Mouse (Mus musculus) B cell, adult 2 months (primary cell): ENCODE results near the gene Ankrd42.

Experiments
- DNase-seq, 2 experiments: peaks; one replicate each; pipeline ENCODE4 v3.0.0; 2022

Ankrd42 gene

DNA sequence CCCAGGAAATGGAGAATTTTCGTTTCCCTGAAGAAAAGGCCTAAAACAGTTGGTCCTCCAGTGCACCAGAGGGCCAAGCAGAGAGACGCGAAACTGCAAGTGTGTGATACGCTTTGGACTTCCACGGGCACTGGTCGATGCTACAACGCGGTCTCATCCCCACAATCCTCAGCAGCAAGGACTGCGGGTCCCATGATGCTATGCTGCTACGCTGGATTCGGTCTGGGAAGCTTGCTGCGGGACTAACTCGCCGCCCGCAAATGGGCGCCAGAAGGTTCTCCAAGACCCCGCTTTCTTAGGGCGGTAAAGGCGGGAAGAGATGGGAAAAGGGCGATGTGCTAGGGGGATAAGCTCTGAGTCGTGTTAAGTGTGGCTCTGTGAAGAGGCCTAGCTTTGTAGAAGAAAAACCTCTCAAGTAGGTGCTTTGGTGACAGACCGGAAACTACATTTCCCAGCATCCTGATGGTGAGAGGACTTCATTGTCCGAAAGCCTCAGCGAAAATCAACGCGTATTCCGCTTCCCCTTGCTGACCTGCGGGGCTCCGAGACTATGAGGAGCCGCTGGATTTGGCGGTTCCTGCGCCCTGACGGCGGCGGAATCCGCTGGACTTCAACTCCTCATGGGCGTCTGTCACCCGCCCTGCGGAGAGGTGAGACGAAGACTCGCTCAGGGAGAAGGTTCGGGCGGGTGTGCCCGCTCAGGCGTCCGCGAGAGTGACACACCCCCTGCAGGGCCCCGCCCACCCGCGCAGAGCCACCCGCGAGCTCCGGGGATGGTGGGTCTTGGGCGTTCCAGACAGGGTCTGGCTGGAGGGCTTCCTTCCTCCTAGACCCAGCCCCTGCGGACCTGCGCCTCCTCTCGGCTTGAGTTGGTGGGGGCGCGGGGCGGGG, 75.7 kb downstream of the Ankrd42 start, which contains the start of gene Ccdc90b:
Ccdc90b (plus strand) TSS at position 164 of the 891 bp plus-strand sequence.
- peak; percentile 80 to 83 for DNase-seq

DNA sequence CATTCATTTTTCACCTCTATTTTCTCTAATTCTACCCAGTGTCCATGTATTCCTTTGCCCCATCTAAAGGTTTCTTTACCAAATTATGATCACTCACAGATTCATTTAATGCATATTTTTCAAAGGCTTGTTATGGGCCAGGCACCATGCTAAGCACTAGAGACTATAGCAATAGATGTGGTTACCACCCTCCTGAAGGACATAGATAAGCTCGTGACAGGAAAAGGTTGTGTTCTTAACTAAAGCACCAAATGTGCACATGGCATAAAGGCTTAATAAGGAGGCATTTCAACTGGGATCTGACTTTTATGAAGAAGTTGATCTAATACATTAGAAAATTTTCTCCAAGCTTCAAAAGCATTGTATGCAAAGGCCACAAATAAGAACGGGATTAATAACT, 78.2 kb downstream of the Ankrd42 start:
- DNase-seq = no peak

DNA sequence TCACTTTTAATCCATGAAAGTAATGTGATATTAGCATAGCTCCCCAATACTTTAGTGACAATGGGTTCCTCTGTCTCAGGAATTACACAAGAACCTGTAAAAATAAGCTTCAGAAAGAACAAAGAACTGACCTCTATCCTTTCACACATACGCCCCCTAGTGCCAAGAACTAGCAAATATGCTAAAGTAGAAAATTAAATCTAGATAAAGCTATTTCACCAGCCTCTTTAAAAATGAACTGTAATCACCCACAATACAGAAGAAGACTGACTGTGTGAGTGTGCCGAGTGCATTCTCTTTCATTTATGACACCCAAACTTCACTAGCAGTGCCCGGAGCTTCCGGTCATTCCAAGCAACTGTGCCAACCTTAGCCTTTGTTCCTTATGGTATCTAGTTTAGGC, 86.0 kb downstream of the Ankrd42 start:
- peak; percentile 44 to 48 for DNase-seq

DNA sequence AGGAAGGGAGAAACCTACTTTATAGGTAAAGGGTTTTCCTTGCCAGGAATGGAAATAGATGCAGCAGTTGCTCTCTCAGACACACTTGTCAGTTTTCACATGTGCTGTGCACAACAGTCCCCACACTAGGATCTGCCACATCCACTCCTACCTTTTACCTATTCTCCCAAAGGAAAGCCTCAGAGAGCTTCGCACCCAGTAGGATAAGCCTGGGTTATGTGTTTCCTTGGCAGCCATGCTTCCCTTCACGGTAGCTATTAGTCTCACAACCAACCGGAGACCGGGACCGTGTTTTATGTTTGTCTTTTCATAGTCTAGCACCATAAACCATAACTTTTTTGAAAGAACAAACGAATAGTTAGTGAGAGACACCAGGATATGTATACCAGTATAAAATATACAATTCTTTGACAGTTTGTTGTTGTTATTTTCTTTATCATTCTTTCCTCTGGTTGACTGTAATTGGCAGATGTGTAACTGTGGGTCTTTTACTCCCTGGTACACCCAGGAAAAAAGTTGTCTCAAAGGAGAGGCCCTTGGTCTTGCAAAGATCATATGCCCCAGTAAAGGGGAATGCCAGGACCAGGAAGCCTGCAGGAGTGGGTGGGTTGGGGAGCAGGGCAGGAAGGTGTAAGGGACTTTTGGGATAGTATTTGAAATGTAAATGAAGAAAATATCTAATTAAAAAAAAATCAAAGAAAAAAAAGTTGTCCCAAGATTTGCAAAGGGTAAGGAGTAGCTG, 86.5 kb downstream of the Ankrd42 start:
- no peak for DNase-seq

DNA sequence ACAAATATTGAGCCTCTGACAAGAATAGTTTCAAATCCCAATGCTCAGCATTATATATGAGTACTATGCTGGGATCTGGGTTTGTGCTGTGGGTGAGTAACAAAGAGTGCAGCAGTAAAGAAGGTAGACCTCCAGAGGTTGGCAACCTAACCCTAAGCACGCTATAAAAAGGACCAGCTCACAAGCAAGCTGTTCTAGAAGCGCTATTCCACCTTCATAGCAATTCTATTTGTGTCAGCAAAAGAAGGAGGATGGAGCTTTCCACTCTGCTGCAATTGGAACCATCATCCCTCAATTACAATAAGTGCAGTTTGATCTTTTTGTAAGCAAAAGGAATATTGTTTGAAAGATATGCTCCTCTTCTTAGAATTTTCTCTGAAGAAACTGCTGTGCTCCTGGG, 90.2 kb downstream of the Ankrd42 start:
- no peak for DNase-seq

DNA sequence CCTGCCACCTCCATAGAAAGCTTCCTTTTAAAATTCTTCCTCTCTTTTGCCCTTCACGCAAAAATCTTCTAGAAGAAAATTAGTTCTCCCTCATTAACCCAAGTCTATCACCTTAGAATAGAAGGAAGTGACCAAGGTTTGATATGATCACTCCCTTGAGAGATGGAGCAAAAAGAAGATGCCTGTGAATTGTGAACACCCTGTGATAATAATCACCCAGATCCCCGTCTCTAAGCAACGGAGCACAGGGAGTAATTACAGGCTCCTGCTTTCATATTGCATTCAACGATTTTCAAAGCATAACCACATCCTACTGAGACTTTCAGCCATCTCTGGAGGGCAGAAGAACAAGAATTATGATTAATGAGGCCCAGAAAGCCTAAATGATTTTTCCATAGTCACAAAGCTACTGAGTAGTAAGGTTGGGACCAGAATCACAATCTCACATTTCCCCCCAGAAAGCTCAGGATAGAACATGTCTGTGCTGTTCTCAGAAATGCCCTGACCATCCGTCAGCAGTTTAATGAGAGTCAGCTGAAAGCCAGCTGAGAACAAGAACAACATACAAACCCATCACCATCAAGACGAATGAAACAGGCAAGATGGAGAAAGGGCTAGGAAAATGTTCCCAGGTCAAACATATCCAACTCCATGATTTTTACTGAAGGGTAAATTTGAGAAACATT, 104.4 kb downstream of the Ankrd42 start:
- DNase-seq = no peak
